Mouse (Mus musculus) forebrain, embryonic 15.5 days (tissue): ENCODE measurements around the gene Nqo1. TPM values are rescaled to one million over a fixed set of nuclear protein-coding genes. Genes with fewer than 3 reads are reported as not detected.

ENCODE experiments used
- ATAC-seq: fragments of 200-750 bp; cut with Nextera tagmentation; replicated peaks from 2 replicates; pipeline ENCODE4 v1.8.0; 2017; ENCODE audit warnings: mild to moderate bottlenecking, moderate TSS enrichment, moderate library complexity
- H3K27ac ChIP-seq: fragments of 300-500 bp; sonication (generic); replicated peaks from 2 replicates; pipeline ENCODE4 v1.5.1; 2015; ENCODE audit warnings: mild to moderate bottlenecking, inconsistent platforms
- H3K27me3 ChIP-seq: fragments of 300-500 bp; sonication (generic); 2 replicates; pipeline ENCODE4 v1.6.1; 2015; ENCODE audit warnings: inconsistent platforms
- H3K36me3 ChIP-seq: fragments of 300-500 bp; sonication (generic); 2 replicates; pipeline ENCODE4 v1.6.1; 2015; ENCODE audit warnings: mild to moderate bottlenecking, inconsistent platforms
- H3K4me1 ChIP-seq: fragments of 300-500 bp; sonication (generic); 2 replicates; pipeline ENCODE4 v1.6.1; 2015; ENCODE audit warnings: inconsistent platforms
- H3K4me2 ChIP-seq: fragments of 300-500 bp; sonication (generic); replicated peaks from 2 replicates; pipeline ENCODE4 v1.6.1; 2015; ENCODE audit warnings: mild to moderate bottlenecking, inconsistent platforms
- H3K4me3 ChIP-seq: fragments of 300-500 bp; sonication (generic); 2 replicates; pipeline ENCODE4 v1.5.1; 2015; ENCODE audit warnings: mild to moderate bottlenecking, inconsistent platforms
- H3K9ac ChIP-seq: fragments of 300-500 bp; sonication (generic); replicated peaks from 2 replicates; pipeline ENCODE4 v1.6.1; 2015; ENCODE audit warnings: mild to moderate bottlenecking, inconsistent platforms
- H3K9me3 ChIP-seq: fragments of 300-500 bp; sonication (generic); 2 replicates; pipeline ENCODE4 v1.6.1; 2016; ENCODE audit warnings: inconsistent platforms
- WGBS: fragments of 180-500 bp; shearing (Covaris S2); methylation state at CpG from one replicate; pipeline ENCODE4 v1.1.7; 2015; ENCODE audit warnings: mixed read lengths; 5-methylcytosine and 5-hydroxymethylcytosine counted together
- polyA plus RNA-seq: library from polyadenylated mRNA; unstranded; fragments of >200 nt; fragmentation: Nextera tagmentation; extraction: Ambion mirVana; gene quantifications from 2 replicates; pipeline ENCODE4 v1.2.1, GENCODE M21; 2015

The Nqo1 gene
- polyA plus RNA-seq, 1 experiment from 2014 or later: 4.0 TPM

DNA sequence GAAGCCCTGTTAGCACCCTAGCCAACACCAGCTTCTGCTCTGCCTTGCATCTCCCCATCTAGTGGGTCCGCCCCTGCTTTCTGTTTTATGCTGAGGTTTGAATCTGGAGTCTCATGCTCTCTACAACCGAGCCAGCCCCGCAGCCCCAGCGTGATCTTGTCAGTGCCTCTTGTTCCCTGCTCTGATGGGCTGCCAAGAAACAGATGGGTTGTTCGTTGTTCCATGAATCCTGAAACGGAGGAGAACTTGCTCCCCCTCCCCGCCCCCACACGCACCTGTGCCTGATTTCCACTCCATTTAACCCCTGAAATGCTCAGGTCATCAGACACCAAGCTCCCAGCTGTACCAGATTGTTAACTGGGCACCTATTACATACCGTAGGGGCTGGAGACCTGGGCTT is 3.5 kb downstream of the Nqo1 start:
- ATAC-seq: no peak
- WGBS: 32% methylated on average over 9 of the region's 9 CpGs
- Histone ChIP-seq H3K27ac (no peak overlapping the region), H3K27me3 (no peaks in the 10 kb centered on the region), H3K9ac (no peak overlapping the region), H3K4me1 (peaks cover 19% of the 10 kb centered on the region), H3K4me2 (no peak overlapping the region), H3K4me3 (no peak overlapping the region), H3K9me3 (no peaks in the 10 kb centered on the region), H3K36me3 (no peaks in the 10 kb centered on the region)

DNA sequence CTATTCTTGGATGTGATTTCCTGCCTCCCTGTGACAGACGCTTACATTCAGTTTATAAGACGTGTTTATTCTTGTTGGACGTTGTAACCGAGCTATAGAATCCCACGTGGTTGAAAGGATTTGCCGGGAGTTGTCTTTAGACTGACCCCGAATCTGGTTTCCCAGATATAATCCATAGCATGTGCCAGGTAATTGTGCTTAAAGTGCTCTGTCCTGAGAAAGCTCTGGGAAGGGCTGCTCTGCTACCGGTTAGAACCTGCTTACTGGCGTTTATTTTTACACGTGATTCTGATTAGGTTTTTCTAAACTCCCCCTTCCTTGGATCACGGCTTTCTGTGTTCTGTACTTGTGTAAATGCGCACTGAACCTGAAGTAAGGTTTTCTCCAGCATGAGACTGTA is 5.3 kb downstream of the Nqo1 start:
- no peak for ATAC-seq
- H3K27ac ChIP-seq: no peak overlapping the region
- no peak overlapping the region for H3K4me2 ChIP-seq
- WGBS: 64% methylated on average over 12 of the region's 12 CpGs
- no peak overlapping the region for H3K4me3 ChIP-seq
- H3K27me3 ChIP-seq: no peaks in the 10 kb centered on the region
- H3K9me3 ChIP-seq: no peaks in the 10 kb centered on the region
- no peaks in the 10 kb centered on the region for H3K36me3 ChIP-seq
- H3K9ac ChIP-seq: no peak overlapping the region
- peaks cover 10% of the 10 kb centered on the region for H3K4me1 ChIP-seq

DNA sequence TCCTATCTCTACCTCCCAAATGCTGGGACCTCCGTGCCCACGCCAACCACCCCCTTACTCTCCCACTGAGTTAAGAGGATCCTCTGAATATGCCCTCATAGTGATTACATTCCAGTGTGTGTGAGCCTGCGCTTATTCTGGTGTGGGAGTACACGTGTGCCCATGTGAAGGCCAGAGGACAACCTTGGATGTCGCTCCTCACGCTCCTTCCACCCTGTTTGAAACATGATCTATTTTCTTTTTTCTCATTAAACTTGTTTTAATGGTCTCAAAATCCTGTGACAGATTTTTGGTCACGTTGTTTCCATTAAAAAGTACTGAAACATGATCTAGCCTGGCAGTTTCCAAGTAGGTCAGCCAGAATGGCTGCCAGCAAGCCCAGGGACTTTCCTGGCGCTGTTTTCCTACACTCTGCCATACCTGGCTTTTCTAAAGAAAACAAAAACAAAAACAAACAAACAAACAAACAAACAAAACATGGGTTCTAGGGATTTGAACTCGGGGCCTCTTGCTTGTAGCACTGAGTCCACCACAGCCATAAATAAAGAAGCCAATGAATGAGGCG is 6.8 kb downstream of the Nqo1 start:
- Histone ChIP-seq H3K4me3 (no peak overlapping the region), H3K27me3 (no peaks in the 10 kb centered on the region), H3K9me3 (no peaks in the 10 kb centered on the region), H3K9ac (no peak overlapping the region), H3K4me2 (no peak overlapping the region), H3K4me1 (peaks cover 7% of the 10 kb centered on the region; the same call in 1 of the 2 replicates), H3K27ac (no peak overlapping the region), H3K36me3 (no peaks in the 10 kb centered on the region)
- WGBS: 89% methylated on average over 10 of the region's 10 CpGs
- ATAC-seq: no peak

DNA sequence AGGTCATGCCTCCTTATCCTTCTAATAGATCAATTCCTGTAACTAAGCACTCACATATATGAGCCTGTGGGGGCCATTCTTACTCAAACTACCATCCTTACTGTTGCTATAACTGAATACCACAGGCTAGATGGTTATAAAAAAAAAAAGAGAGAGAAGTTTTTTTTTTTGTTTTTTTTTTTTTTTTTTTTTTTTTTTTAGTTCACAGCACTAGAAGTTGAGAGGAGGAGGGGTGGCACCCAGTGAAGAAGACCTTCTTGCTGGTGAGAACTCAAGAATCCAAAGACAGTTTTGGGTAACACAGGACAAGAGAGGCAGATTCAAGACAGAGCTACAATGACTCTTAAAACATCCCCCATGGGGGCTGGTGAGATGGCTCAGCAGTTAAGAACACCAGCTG is 7.6 kb downstream of the Nqo1 start:
- Histone ChIP-seq H3K4me1 (peaks cover 7% of the 10 kb centered on the region; the same call in 1 of the 2 replicates), H3K4me2 (no peak overlapping the region), H3K9me3 (no peaks in the 10 kb centered on the region), H3K4me3 (no peak overlapping the region), H3K27ac (no peak overlapping the region), H3K9ac (no peak overlapping the region), H3K27me3 (no peaks in the 10 kb centered on the region), H3K36me3 (no peaks in the 10 kb centered on the region)
- ATAC-seq: no peak

DNA sequence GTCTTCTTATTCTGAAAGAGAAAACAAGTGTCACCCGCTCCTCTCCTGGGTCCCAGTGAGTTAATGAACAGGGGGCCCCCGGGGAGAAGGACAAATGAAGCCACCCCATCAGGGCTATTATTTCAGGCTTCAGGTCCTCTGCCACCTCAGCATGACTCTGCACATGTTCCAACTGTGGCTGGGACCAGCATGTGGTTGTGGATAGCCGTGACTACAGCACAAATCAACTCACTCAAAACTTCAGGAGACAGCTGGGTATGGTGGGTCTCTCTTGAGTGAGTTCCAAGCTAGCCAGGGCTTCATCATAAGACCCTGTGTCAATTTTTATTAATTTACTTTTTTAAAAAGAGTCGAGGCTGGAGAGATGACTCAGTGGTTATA is 11.9 kb downstream of the Nqo1 start:
- no peak for ATAC-seq
- no peaks in the 10 kb centered on the region for H3K36me3 ChIP-seq
- no peak overlapping the region for H3K4me2 ChIP-seq
- H3K27ac ChIP-seq: no peak overlapping the region
- H3K9ac ChIP-seq: no peak overlapping the region
- H3K27me3 ChIP-seq: no peaks in the 10 kb centered on the region
- no peak overlapping the region for H3K4me3 ChIP-seq
- 64% methylated on average over 4 of the region's 4 CpGs for WGBS
- no peaks in the 10 kb centered on the region for H3K9me3 ChIP-seq
- H3K4me1 ChIP-seq: peaks cover 12% of the 10 kb centered on the region

DNA sequence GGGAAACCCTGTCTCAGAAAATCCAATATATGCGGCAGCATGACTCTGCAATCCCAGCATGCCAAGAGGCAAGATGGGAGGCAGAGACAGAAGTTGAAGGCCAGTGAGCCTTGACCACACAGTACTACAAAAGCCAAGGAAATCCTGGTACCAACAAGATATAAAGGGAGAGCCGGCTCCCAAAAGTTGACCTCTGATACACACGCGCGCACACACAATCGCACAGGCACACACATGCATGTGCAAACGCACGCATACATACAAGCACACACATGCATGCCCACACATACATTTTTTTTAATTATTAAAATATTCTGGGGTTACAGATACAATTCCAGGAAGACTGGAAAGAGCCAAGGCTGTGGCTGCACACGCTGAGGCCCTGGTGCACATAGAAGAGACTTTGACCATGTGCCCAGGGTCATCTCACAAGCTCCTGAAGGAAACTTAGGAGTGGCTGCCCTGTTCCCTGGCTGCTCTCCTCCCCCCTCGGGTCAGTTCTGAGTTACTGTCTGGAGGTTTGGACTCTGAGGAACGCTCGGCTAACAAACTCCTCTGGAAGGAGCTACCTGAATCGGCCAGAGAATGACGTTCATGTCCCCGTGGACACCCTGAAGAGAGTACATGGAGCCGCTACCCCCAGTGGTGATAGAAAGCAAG is 12.4 kb downstream of the Nqo1 start:
- H3K4me3 ChIP-seq: no peak overlapping the region
- no peaks in the 10 kb centered on the region for H3K36me3 ChIP-seq
- 90% methylated on average over 16 of the region's 16 CpGs for WGBS
- no peaks in the 10 kb centered on the region for H3K27me3 ChIP-seq
- ATAC-seq: no peak
- H3K27ac ChIP-seq: no peak overlapping the region
- H3K9ac ChIP-seq: no peak overlapping the region
- no peaks in the 10 kb centered on the region for H3K9me3 ChIP-seq
- H3K4me2 ChIP-seq: no peak overlapping the region
- peaks cover 12% of the 10 kb centered on the region for H3K4me1 ChIP-seq

DNA sequence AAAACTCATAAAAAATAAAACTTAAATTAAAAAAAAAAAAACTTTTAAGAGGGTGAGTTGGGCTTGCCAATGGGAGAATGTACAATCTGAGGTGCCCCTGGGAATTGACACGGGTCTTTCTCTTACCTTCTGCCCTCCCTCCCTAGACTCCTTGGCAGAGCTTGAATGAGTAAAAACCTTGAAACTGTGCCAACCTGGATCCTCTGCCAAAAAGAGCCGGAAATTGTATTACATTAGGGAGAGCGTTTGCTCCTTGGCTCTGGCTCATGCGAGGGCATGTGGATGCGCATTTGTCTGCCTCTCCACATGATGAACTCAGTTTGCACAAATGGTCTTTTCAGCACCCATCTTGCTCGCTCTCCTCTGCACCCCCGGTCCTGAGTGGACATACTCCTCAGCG is 13.4 kb downstream of the Nqo1 start:
- H3K4me3 ChIP-seq: no peak overlapping the region

DNA sequence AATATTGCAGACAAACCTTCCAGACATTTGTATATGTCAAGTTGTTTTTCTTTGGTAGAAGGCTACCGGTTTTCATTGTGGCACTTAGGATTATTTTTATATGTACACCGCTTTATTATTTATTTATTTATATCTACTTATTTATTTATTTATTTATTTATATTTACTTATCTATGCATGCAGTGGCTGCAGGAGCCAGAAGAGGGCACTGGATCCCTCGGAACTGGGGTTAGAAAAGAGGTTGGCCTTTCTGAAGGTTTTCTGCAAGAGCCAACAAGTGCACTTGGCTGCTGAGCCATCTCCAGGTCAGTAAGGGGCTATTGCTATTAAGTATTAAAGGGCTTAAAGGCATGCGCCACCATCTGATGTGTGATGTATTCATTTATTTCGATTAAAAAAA is 15.1 kb downstream of the Nqo1 start:
- no peak for ATAC-seq
- no peak overlapping the region for H3K4me3 ChIP-seq
- no peaks in the 10 kb centered on the region for H3K36me3 ChIP-seq
- no peak overlapping the region for H3K9ac ChIP-seq
- no peak overlapping the region for H3K27ac ChIP-seq
- H3K4me2 ChIP-seq: no peak overlapping the region
- peaks cover 12% of the 10 kb centered on the region for H3K4me1 ChIP-seq
- no peaks in the 10 kb centered on the region for H3K9me3 ChIP-seq
- WGBS: 66% methylated on average over 5 of the region's 5 CpGs
- no peaks in the 10 kb centered on the region for H3K27me3 ChIP-seq

More for the DNA sequence above, 13.4 kb downstream of the Nqo1 start:
- no peak overlapping the region for H3K27ac ChIP-seq
- no peaks in the 10 kb centered on the region for H3K27me3 ChIP-seq
- H3K36me3 ChIP-seq: no peaks in the 10 kb centered on the region
- peaks cover 12% of the 10 kb centered on the region for H3K4me1 ChIP-seq
- WGBS: 30% methylated on average over 8 of the region's 8 CpGs
- H3K4me2 ChIP-seq: no peak overlapping the region
- H3K9ac ChIP-seq: no peak overlapping the region
- peak; percentile 55; the same call in 1 of the 2 replicates for ATAC-seq
- H3K9me3 ChIP-seq: no peaks in the 10 kb centered on the region

DNA sequence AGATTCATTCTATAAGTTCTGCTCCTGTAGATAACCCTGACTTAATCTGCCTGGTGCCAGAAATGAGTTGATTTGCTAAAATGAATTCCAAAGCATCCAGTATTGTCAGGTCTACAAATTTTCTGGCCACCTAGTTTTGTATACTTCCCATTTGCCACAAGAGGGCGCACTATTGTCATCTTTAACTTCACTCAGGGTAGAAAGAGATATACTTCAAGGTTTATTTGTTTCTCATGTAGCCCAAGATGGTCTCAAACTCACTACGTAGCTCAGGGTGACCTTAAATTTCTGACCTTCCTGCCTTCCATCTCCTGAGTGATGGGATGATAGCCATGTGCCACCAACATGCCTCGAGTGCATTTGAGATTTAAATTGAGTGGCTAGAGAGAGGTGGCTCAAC is 16.4 kb downstream of the Nqo1 start:
- no peak overlapping the region for H3K27ac ChIP-seq
- no peaks in the 10 kb centered on the region for H3K9me3 ChIP-seq
- peaks cover 12% of the 10 kb centered on the region for H3K4me1 ChIP-seq
- WGBS: 27% methylated on average over 3 of the region's 3 CpGs
- no peak overlapping the region for H3K4me2 ChIP-seq
- no peaks in the 10 kb centered on the region for H3K36me3 ChIP-seq
- H3K27me3 ChIP-seq: no peaks in the 10 kb centered on the region
- H3K9ac ChIP-seq: no peak overlapping the region
- H3K4me3 ChIP-seq: no peak overlapping the region
- ATAC-seq: no peak

DNA sequence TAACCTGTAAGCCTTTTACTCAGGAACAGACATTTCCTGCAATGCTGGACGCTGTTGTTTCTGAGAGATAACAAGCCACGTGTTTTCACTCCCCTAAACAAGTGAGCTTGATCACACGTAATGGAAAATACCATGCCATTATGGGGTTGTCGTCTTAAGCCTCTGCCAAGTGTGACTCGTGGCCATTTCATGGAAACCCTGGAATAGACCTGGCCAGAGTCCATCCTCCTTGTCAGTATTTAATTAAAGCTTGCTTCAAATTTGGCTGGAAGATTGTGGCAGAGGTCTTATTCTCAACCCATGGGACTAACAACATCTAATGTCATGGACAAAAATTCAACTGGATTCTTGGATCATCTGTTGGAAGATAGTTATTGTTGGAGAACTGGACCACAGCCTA is 16.8 kb downstream of the Nqo1 start:
- no peak overlapping the region for H3K4me3 ChIP-seq
- no peaks in the 10 kb centered on the region for H3K36me3 ChIP-seq
- no peak for ATAC-seq
- H3K27ac ChIP-seq: no peak overlapping the region
- H3K4me1 ChIP-seq: peaks cover 12% of the 10 kb centered on the region
- 44% methylated on average over 5 of the region's 5 CpGs for WGBS
- H3K27me3 ChIP-seq: no peaks in the 10 kb centered on the region
- no peaks in the 10 kb centered on the region for H3K9me3 ChIP-seq
- H3K9ac ChIP-seq: no peak overlapping the region
- no peak overlapping the region for H3K4me2 ChIP-seq

DNA sequence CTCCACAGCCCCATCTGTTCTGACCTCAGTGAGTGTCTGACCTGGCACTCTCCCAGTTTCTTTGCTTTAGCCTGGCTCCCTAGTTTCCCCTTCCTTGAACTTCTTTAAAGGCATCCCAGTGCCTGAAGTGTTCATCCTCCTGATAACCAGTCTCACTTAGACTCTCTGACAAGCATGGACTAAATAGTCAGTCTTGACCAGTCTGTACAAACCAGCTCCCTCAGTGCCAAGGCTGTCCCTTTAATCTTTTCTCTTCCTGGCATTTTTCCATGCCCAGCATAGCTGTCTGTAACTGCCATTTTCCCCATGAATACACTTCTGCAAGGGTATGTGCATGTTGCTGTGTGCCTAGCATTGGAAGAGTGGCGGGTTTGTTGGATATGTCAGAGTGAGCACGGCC is 17.9 kb downstream of the Nqo1 start:
- H3K9me3 ChIP-seq: no peaks in the 10 kb centered on the region
- no peak overlapping the region for H3K27ac ChIP-seq
- H3K9ac ChIP-seq: no peak overlapping the region
- H3K4me2 ChIP-seq: no peak overlapping the region
- H3K27me3 ChIP-seq: no peaks in the 10 kb centered on the region
- H3K4me1 ChIP-seq: peaks cover 12% of the 10 kb centered on the region
- H3K36me3 ChIP-seq: 0 out of 2 replicates have a peak, but pooled peaks cover 2% of the 10 kb centered on the region
- WGBS: 66% methylated on average over 2 of the region's 2 CpGs
- no peak overlapping the region for H3K4me3 ChIP-seq
- no peak for ATAC-seq

DNA sequence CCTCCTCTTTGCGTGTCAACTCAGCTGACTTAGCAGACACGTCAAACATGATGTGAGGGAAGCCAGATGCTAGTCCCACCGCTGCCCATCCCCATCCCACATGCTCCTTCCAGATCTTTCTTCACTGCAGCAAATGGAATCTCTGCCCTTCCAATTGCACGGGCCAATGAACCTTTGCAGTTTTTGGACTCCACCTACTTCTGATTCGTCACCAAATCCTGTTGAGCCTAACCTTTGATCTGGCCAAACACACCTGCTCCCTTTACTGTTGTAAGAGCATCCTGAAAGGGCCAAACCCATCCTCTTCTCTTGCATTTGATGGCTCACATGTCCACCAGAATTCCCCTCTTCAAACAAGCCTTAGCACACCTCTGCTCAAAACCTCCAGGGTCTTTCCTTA is 18.4 kb downstream of the Nqo1 start:
- H3K27me3 ChIP-seq: no peaks in the 10 kb centered on the region
- no peaks in the 10 kb centered on the region for H3K9me3 ChIP-seq
- H3K4me1 ChIP-seq: peaks cover 8% of the 10 kb centered on the region; the same call in 1 of the 2 replicates
- H3K4me3 ChIP-seq: no peak overlapping the region
- no peak for ATAC-seq
- H3K9ac ChIP-seq: no peak overlapping the region
- H3K36me3 ChIP-seq: 0 out of 2 replicates have a peak, but pooled peaks cover 4% of the 10 kb centered on the region
- WGBS: 66% methylated on average over 5 of the region's 5 CpGs
- no peak overlapping the region for H3K27ac ChIP-seq
- H3K4me2 ChIP-seq: no peak overlapping the region

DNA sequence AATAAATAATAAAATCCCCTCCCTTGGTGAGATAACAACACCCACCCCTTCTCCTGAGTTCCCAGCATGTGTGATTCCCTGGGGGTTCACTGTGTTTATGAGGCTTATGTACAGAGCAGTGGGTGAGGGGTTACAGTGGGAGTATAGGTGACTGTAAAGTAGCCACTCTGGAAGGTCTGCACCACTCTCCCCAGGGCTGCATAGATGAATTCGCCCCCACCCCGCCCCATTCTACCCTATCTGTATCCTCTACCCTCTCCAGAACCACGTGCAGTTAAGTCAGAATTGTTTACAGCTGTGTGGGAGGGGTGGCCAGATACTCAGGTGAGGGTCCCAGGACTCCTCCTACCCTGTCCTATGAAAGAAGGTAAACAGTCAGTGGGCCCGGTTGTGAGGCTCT is 20.1 kb downstream of the Nqo1 start:
- Histone ChIP-seq H3K36me3 (0 out of 2 replicates have a peak, but pooled peaks cover 8% of the 10 kb centered on the region), H3K4me3 (no peak overlapping the region), H3K9ac (no peak overlapping the region), H3K4me1 (no peaks in the 10 kb centered on the region), H3K9me3 (no peaks in the 10 kb centered on the region), H3K4me2 (no peak overlapping the region), H3K27ac (no peak overlapping the region), H3K27me3 (no peaks in the 10 kb centered on the region)
- WGBS: 77% methylated on average over 4 of the region's 4 CpGs
- ATAC-seq: no peak
